Mouse (Mus musculus) forebrain, embryonic 11.5 days (tissue): ENCODE measurements around the gene Ank3. TPM values are rescaled to one million over a fixed set of nuclear protein-coding genes. Genes with fewer than 3 reads are reported as not detected.

Experiments
- ATAC-seq: fragments of 200-750 bp; cut with Nextera tagmentation; replicated peaks from 2 replicates; pipeline ENCODE4 v1.8.0; 2017; ENCODE audit warnings: moderate TSS enrichment; ENCODE audit not compliant: low FRiP score
- DNase-seq: peaks from one replicate; pipeline ENCODE4 v3.0.0-alpha.2; 2017; ENCODE audit warnings: low spot score
- H3K27ac ChIP-seq: fragments of 300-500 bp; sonication (generic); 2 replicates; pipeline ENCODE4 v1.5.1; 2014; ENCODE audit warnings: low read depth, low read length
- H3K27me3 ChIP-seq: fragments of 300-500 bp; sonication (generic); 2 replicates; pipeline ENCODE4 v1.6.1; 2014; ENCODE audit warnings: mild to moderate bottlenecking, low read length, mixed read lengths; ENCODE audit not compliant: control insufficient read depth, insufficient read depth
- H3K36me3 ChIP-seq: fragments of 300-500 bp; sonication (generic); 2 replicates; pipeline ENCODE4 v1.6.1; 2014; ENCODE audit warnings: mild to moderate bottlenecking, low read length, moderate library complexity, mixed read lengths; ENCODE audit not compliant: control insufficient read depth, insufficient read depth
- H3K4me1 ChIP-seq: fragments of 300-500 bp; sonication (generic); replicated peaks from 2 replicates; pipeline ENCODE4 v1.6.1; 2014; ENCODE audit warnings: low read length, mixed read lengths; ENCODE audit not compliant: control insufficient read depth, insufficient read depth
- H3K4me2 ChIP-seq: fragments of 300-500 bp; sonication (generic); 2 replicates; pipeline ENCODE4 v1.6.1; 2014; ENCODE audit warnings: low read depth, mild to moderate bottlenecking, low read length, moderate library complexity, mixed read lengths; ENCODE audit not compliant: severe bottlenecking
- H3K4me3 ChIP-seq: fragments of 300-500 bp; sonication (generic); 2 replicates; pipeline ENCODE4 v1.5.1; 2014; ENCODE audit warnings: low read depth, low read length
- H3K9ac ChIP-seq: fragments of 300-500 bp; sonication (generic); 2 replicates; pipeline ENCODE4 v1.6.1; 2014; ENCODE audit warnings: low read length
- H3K9me3 ChIP-seq: fragments of 300-500 bp; sonication (generic); 2 replicates; pipeline ENCODE4 v1.6.1; 2016; ENCODE audit warnings: low read length, mixed read lengths; ENCODE audit not compliant: control insufficient read depth
- WGBS: fragments of 180-500 bp; shearing (Covaris S2); extraction: QIAGEN DNeasy Blood & Tissue Kit; methylation state at CpG from one replicate; pipeline ENCODE4 v1.1.7; 2014; 5-methylcytosine and 5-hydroxymethylcytosine counted together
- polyA plus RNA-seq: library from polyadenylated mRNA; unstranded; fragments of >200 nt; fragmentation: Nextera tagmentation; extraction: Ambion mirVana; gene quantifications from 2 replicates; pipeline ENCODE4 v1.2.1, GENCODE M21; 2014

Ank3 gene
- polyA plus RNA-seq, 1 experiment from 2014 or later = 44.5 TPM

GRCm38 (mm10) chr10:69918461-69919151 is 520.0 kb downstream of the Ank3 start:
- no peaks in the 10 kb centered on the region for H3K27me3 ChIP-seq
- no peaks in the 10 kb centered on the region for H3K4me1 ChIP-seq
- DNase-seq = no peak
- no peak overlapping the region for H3K4me3 ChIP-seq
- 94% methylated on average over 6 of the region's 6 CpGs for WGBS
- no peak for ATAC-seq
- no peaks in the 10 kb centered on the region for H3K9me3 ChIP-seq
- no peaks in the 10 kb centered on the region for H3K36me3 ChIP-seq
- no peak overlapping the region for H3K4me2 ChIP-seq
- no peak overlapping the region for H3K9ac ChIP-seq
- H3K27ac ChIP-seq = no peak overlapping the region

GRCm38 (mm10) chr10:69919152-69919492 is 520.5 kb downstream of the Ank3 start:
- Histone ChIP-seq H3K9ac (no peak overlapping the region), H3K27me3 (no peaks in the 10 kb centered on the region), H3K36me3 (no peaks in the 10 kb centered on the region), H3K4me3 (no peak overlapping the region), H3K9me3 (no peaks in the 10 kb centered on the region), H3K27ac (no peak overlapping the region), H3K4me1 (no peaks in the 10 kb centered on the region), H3K4me2 (no peak overlapping the region)
- whole genome bisulfite sequencing = 81% methylated on average over 5 of the region's 5 CpGs
- DNase-seq = no peak
- ATAC-seq = no peak

- H3K36me3 ChIP-seq = no peaks in the 10 kb centered on the region
- WGBS = 90% methylated on average over 7 of the region's 7 CpGs
- no peak overlapping the region for H3K4me2 ChIP-seq
- H3K27me3 ChIP-seq = no peaks in the 10 kb centered on the region
- DNase-seq = no peak
- ATAC-seq = no peak
- no peak overlapping the region for H3K9ac ChIP-seq
- H3K9me3 ChIP-seq = no peaks in the 10 kb centered on the region
- no peak overlapping the region for H3K27ac ChIP-seq
- no peak overlapping the region for H3K4me3 ChIP-seq
- 0 out of 2 replicates have a peak, but pooled peaks cover 3% of the 10 kb centered on the region for H3K4me1 ChIP-seq
Observed at GRCm38 (mm10) chr10:69919746-69920145, 521.2 kb downstream of the Ank3 start.

GRCm38 (mm10) chr10:69922076-69922475 is 523.5 kb downstream of the Ank3 start:
- Histone ChIP-seq H3K4me2 (no peak overlapping the region), H3K27me3 (no peaks in the 10 kb centered on the region), H3K27ac (no peak overlapping the region), H3K9me3 (no peaks in the 10 kb centered on the region), H3K4me3 (no peak overlapping the region), H3K4me1 (peaks cover 5% of the 10 kb centered on the region; the same call in 1 of the 2 replicates), H3K9ac (no peak overlapping the region), H3K36me3 (no peaks in the 10 kb centered on the region)
- WGBS = 92% methylated on average over 5 of the region's 5 CpGs
- no peak for ATAC-seq
- DNase-seq = no peak

- Histone ChIP-seq H3K4me1 (peaks cover 8% of the 10 kb centered on the region; the same call in 1 of the 2 replicates), H3K9ac (no peak overlapping the region), H3K27ac (no peak overlapping the region), H3K9me3 (no peaks in the 10 kb centered on the region), H3K4me2 (no peak overlapping the region; the same call in 1 of the 2 replicates), H3K27me3 (no peaks in the 10 kb centered on the region), H3K36me3 (no peaks in the 10 kb centered on the region), H3K4me3 (no peak overlapping the region)
- DNase-seq (no peak), ATAC-seq (no peak)
- WGBS = 4% methylated on average over 8 of the region's 8 CpGs
Observed at GRCm38 (mm10) chr10:69923801-69924200, 525.2 kb downstream of the Ank3 start.

- no peak overlapping the region for H3K27ac ChIP-seq
- WGBS = 3% methylated on average over 11 of the region's 11 CpGs
- no peak overlapping the region for H3K9ac ChIP-seq
- peak overlapping the region; percentile 63; the same call in 1 of the 2 replicates for H3K4me2 ChIP-seq
- H3K4me3 ChIP-seq = 0 out of 2 replicates have a peak overlapping the region, but pooled peaks have one; percentile 9
- H3K9me3 ChIP-seq = no peaks in the 10 kb centered on the region
- no peaks in the 10 kb centered on the region for H3K36me3 ChIP-seq
- no peak for DNase-seq
- ATAC-seq = peak; percentile 38; the same call in 1 of the 2 replicates
- H3K4me1 ChIP-seq = peaks cover 8% of the 10 kb centered on the region; the same call in 1 of the 2 replicates
- no peaks in the 10 kb centered on the region for H3K27me3 ChIP-seq
Observed at GRCm38 (mm10) chr10:69924321-69924720, 525.7 kb downstream of the Ank3 start.

GRCm38 (mm10) chr10:69924845-69925244 is 526.3 kb downstream of the Ank3 start:
- WGBS = 3% methylated on average over 14 of the region's 14 CpGs
- no peak overlapping the region for H3K9ac ChIP-seq
- H3K4me1 ChIP-seq = peaks cover 8% of the 10 kb centered on the region; the same call in 1 of the 2 replicates
- ATAC-seq = peak; percentile 57
- H3K4me3 ChIP-seq = peak overlapping the region; percentile 9
- no peaks in the 10 kb centered on the region for H3K36me3 ChIP-seq
- no peaks in the 10 kb centered on the region for H3K9me3 ChIP-seq
- H3K27me3 ChIP-seq = no peaks in the 10 kb centered on the region
- peak overlapping the region; percentile 63 for H3K4me2 ChIP-seq
- H3K27ac ChIP-seq = no peak overlapping the region
- DNase-seq = no peak

- no peak for DNase-seq
- Histone ChIP-seq H3K4me3 (peak overlapping the region; percentile 26), H3K4me1 (peaks cover 8% of the 10 kb centered on the region; the same call in 1 of the 2 replicates), H3K36me3 (no peaks in the 10 kb centered on the region), H3K27ac (no peak overlapping the region), H3K4me2 (peak overlapping the region; percentile 63), H3K9me3 (no peaks in the 10 kb centered on the region), H3K27me3 (no peaks in the 10 kb centered on the region), H3K9ac (peak overlapping the region; percentile 30; the same call in 1 of the 2 replicates)
- 0% methylated on average over 19 of the region's 19 CpGs for WGBS
- peak; percentile 84 for ATAC-seq
Observed at GRCm38 (mm10) chr10:69925285-69926157, 526.9 kb downstream of the Ank3 start.
